Comparison of ENCODE assay signal across 24 mouse cellular contexts in genomic region chr1:34859761-34860160, GRCm38 (mm10).
"Had no signal": no experiment of that assay in that cellular context is flagged by ENCODE, and none has a peak within 500 bp of the region (broad histone marks: within the 10 kb centered on the region; RNA-seq: fewer than 3 reads in every experiment).

No protein-coding gene starts in this region.

- H3K9ac ChIP-seq: heart, embryonic 13.5 days; heart, embryonic 15.5 days; hindbrain, embryonic 14.5 days; intestine, embryonic 15.5 days; limb, embryonic 12.5 days; liver, embryonic 13.5 days had no signal

- H3K4me3 ChIP-seq: heart, adult 2 months; heart, embryonic 13.5 days; heart, embryonic 15.5 days; intestine, embryonic 15.5 days; layer of hippocampus, adult 2 months; left cerebral cortex, adult 2 months; limb, embryonic 10.5 days; limb, embryonic 12.5 days; liver, embryonic 13.5 days had no signal

- H3K27ac ChIP-seq: heart, adult 2 months; heart, embryonic 13.5 days; heart, embryonic 15.5 days; hindbrain, embryonic 14.5 days; intestine, embryonic 15.5 days; layer of hippocampus, adult 2 months; left cerebral cortex, adult 2 months; limb, embryonic 10.5 days; limb, embryonic 12.5 days; liver, embryonic 13.5 days had no signal

- H3K4me2 ChIP-seq: heart, embryonic 11.5 days; heart, embryonic 13.5 days; heart, embryonic 15.5 days; hindbrain, embryonic 14.5 days; intestine, embryonic 15.5 days; limb, embryonic 12.5 days; liver, embryonic 11.5 days; liver, embryonic 13.5 days had no signal

- H3K9me3 ChIP-seq: heart, embryonic 13.5 days; heart, embryonic 15.5 days; intestine, embryonic 15.5 days; limb, embryonic 10.5 days; limb, embryonic 12.5 days; liver, embryonic 13.5 days had no signal

- H3K27me3 ChIP-seq: heart, embryonic 13.5 days; heart, embryonic 15.5 days; intestine, embryonic 15.5 days; limb, embryonic 12.5 days; liver, embryonic 13.5 days had no signal

- H3K36me3 ChIP-seq: intestine, embryonic 15.5 days had no signal

- ATAC-seq: hindbrain, embryonic 16.5 days; inflammation-experienced regulatory T-cells, adult 6 months; intestine, embryonic 15.5 days; intestine, postnatal 0 days had no signal

- DNase-seq: gastrocnemius, postnatal 36 days; heart, adult 11 months; heart, adult 2 months; heart, postnatal 36 days; kidney, adult 18-20 months; kidney, adult 8-10 months; kidney, postnatal 10 days; kidney, postnatal 25 days; kidney, postnatal 4 days; liver; liver, embryonic 13.5 days had no signal

- H3K4me1 ChIP-seq: limb, embryonic 10.5 days; liver, embryonic 13.5 days had no signal
